Mouse (Mus musculus) C2C12 (cell line): ENCODE data around the gene Fam71d. TPM values are rescaled to one million over a fixed set of nuclear protein-coding genes. Genes with fewer than 3 reads are reported as not detected.

Experiments used
- H3K27me3 ChIP-seq: one replicate; pipeline ENCODE4 v1.6.1; 2011; ENCODE audit not compliant: control insufficient read depth, insufficient read depth, insufficient read length
- H3K36me3 ChIP-seq: one replicate; pipeline ENCODE4 v1.6.1; 2011; ENCODE audit not compliant: control insufficient read depth, insufficient read depth
- H3K4me3 ChIP-seq: one replicate; pipeline ENCODE4 v1.5.1; 2011; ENCODE audit warnings: mild to moderate bottlenecking, control low read depth; ENCODE audit not compliant: poor library complexity, insufficient read depth, severe bottlenecking
- H3K79me2 ChIP-seq: one replicate; pipeline ENCODE4 v1.6.1; 2011; ENCODE audit not compliant: control insufficient read depth, insufficient read depth
- H3K79me3 ChIP-seq: one replicate; pipeline ENCODE4 v1.6.1; 2011; ENCODE audit warnings: low read depth, control low read depth
- H3ac ChIP-seq: one replicate; pipeline ENCODE3; 2011; ENCODE audit warnings: low read depth; ENCODE audit not compliant: control insufficient read depth, insufficient read length
- CEBPB ChIP-seq: IDR thresholded peaks from one replicate; pipeline ENCODE4 v1.6.1; 2011; ENCODE audit warnings: low read depth, mild to moderate bottlenecking, control low read depth, moderate library complexity
- CTCF ChIP-seq: IDR thresholded peaks from one replicate; pipeline ENCODE4 v1.5.1; 2011; ENCODE audit not compliant: control insufficient read depth, insufficient read depth, insufficient read length
- FOSL1 ChIP-seq: IDR thresholded peaks from one replicate; pipeline ENCODE4 v1.8.0; 2011; ENCODE audit warnings: mild to moderate bottlenecking, low read length; ENCODE audit not compliant: poor library complexity, insufficient read depth, severe bottlenecking
- MAX ChIP-seq: IDR thresholded peaks from one replicate; pipeline ENCODE4 v1.6.1; 2011; ENCODE audit warnings: mild to moderate bottlenecking, control low read depth
- MYOD1 ChIP-seq: IDR thresholded peaks from one replicate; pipeline ENCODE4 v1.6.1; 2011; ENCODE audit warnings: low read depth; ENCODE audit not compliant: control insufficient read depth, insufficient read length
- MYOG ChIP-seq: IDR thresholded peaks from one replicate; pipeline ENCODE4 v1.6.1; 2011; ENCODE audit not compliant: control insufficient read depth, insufficient read length; ENCODE audit errors: extremely low read depth
- USF1 ChIP-seq: IDR thresholded peaks from one replicate; pipeline ENCODE4 v1.6.1; 2011; ENCODE audit warnings: low read depth, mild to moderate bottlenecking, control low read depth, moderate library complexity
- polyA plus RNA-seq: library from polyadenylated mRNA; unstranded; fragments of >200 nt; fragmentation: generic; extraction: Trizol; gene quantifications from one replicate; pipeline ENCODE4 v1.2.1, GENCODE M21; 2012; ENCODE audit warnings: missing spikeins

The Fam71d gene
- polyA plus RNA-seq, 1 experiment = not detected

DNA sequence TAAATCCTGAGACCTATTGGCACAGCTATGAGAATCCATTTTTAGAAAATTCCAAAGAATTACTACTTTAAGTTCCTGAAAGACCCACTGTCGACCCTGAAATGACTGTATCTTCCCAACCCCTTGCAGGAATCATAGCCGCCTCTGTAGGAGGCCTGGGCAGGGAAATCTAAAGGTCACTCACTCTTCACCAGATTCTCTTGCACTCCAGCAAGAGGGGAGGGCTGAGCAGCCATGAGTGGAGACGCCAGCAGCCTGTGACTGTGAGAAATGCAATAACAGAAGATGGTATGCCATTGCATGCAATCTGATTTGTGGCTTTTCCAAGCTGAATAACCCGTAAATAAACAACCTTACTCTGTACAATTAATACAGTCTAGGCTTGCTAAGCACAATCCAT, 36.4 kb downstream of the Fam71d start:
- no peaks in the 10 kb centered on the region for H3K27me3 ChIP-seq
- H3ac ChIP-seq = no peak overlapping the region
- TF ChIP-seq CTCF (no peak), MYOD1 (no peak), CEBPB (no peak), USF1 (no peak), MAX (no peak), MYOG (no peak), FOSL1 (no peak)

GRCm38 (mm10) chr12:78739633-78740032, 48.3 kb downstream of the Fam71d start:
- H3K79me2 ChIP-seq = no peaks in the 10 kb centered on the region
- H3K4me3 ChIP-seq = no peak overlapping the region
- no peak overlapping the region for H3ac ChIP-seq
- no peaks in the 10 kb centered on the region for H3K79me3 ChIP-seq
- no peaks in the 10 kb centered on the region for H3K36me3 ChIP-seq
- no peaks in the 10 kb centered on the region for H3K27me3 ChIP-seq
- TF ChIP-seq USF1 (no peak), MAX (no peak), MYOD1 (no peak), MYOG (no peak), FOSL1 (no peak), CEBPB (no peak), CTCF (no peak)

More for the DNA sequence above, 36.4 kb downstream of the Fam71d start:
- Histone ChIP-seq H3K36me3 (no peaks in the 10 kb centered on the region), H3K79me2 (no peaks in the 10 kb centered on the region), H3K4me3 (no peak overlapping the region), H3K79me3 (no peaks in the 10 kb centered on the region)

GRCm38 (mm10) chr12:78740289-78740688, 49.0 kb downstream of the Fam71d start:
- H3K36me3 ChIP-seq = no peaks in the 10 kb centered on the region
- H3K4me3 ChIP-seq = no peak overlapping the region
- no peaks in the 10 kb centered on the region for H3K27me3 ChIP-seq
- no peaks in the 10 kb centered on the region for H3K79me3 ChIP-seq
- no peaks in the 10 kb centered on the region for H3K79me2 ChIP-seq
- no peak overlapping the region for H3ac ChIP-seq
- TF ChIP-seq MYOG (no peak), FOSL1 (no peak), MAX (no peak), CTCF (no peak), CEBPB (no peak), USF1 (no peak), MYOD1 (no peak)

DNA sequence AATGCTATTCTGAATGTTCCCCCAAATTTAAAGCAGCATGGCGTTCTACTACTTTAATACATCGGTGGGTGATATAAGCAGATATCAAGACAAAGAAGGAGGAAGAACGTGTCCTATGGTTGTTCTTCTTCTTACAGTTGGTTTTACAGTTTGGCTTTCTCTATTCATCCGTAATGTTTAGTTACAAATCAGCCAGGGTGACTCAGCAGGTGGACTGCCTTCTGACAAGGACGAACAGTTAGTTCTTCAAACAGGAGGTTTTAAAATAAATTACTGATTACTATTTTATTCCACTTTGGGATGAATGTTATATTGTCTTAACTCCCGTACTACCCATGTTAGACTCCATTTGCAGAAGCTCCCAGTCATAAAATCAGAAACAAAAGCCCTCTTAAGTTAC, 54.9 kb downstream of the Fam71d start:
- H3K79me2 ChIP-seq = peaks cover 21% of the 10 kb centered on the region
- peaks cover 12% of the 10 kb centered on the region for H3K79me3 ChIP-seq
- no peaks in the 10 kb centered on the region for H3K27me3 ChIP-seq
- H3K4me3 ChIP-seq = no peak overlapping the region
- TF ChIP-seq FOSL1 = no peak
- no peak for TF ChIP-seq MAX
- TF ChIP-seq MYOG = no peak
- no peak for TF ChIP-seq USF1
- no peak for TF ChIP-seq CEBPB
- TF ChIP-seq MYOD1 = no peak
- TF ChIP-seq CTCF = no peak
- no peaks in the 10 kb centered on the region for H3K36me3 ChIP-seq
- no peak overlapping the region for H3ac ChIP-seq

DNA sequence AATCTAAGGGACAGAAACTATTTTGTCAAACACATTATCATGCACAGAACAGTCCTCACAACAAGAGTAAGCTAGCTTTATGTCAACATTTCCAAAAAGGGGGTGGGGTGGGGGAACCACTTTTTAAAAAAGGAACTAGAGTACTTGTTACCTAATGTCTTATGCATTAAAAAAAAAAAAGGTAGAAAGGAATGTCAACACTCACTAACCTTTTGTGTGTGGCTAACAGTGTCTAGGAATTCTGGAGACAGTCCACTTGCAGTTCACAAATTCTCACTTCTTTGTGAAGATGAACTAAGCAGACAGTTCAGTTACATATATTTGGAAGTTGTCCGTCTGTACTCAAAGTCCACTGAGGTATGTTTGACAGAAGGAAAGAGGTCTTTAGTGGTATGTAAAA, 56.1 kb downstream of the Fam71d start:
- Histone ChIP-seq H3K36me3 (no peaks in the 10 kb centered on the region), H3K4me3 (no peak overlapping the region), H3K79me2 (peaks cover 32% of the 10 kb centered on the region), H3ac (no peak overlapping the region), H3K79me3 (peaks cover 18% of the 10 kb centered on the region), H3K27me3 (no peaks in the 10 kb centered on the region)
- TF ChIP-seq MYOD1 (no peak), CTCF (no peak), MYOG (no peak), MAX (no peak), USF1 (no peak), CEBPB (no peak)

GRCm38 (mm10) chr12:78748113-78748512, 56.8 kb downstream of the Fam71d start:
- no peak for TF ChIP-seq MYOD1
- no peak for TF ChIP-seq USF1
- H3ac ChIP-seq = peak overlapping the region; percentile 64
- H3K4me3 ChIP-seq = peak overlapping the region; percentile 26
- H3K36me3 ChIP-seq = no peaks in the 10 kb centered on the region
- no peaks in the 10 kb centered on the region for H3K27me3 ChIP-seq
- peaks cover 39% of the 10 kb centered on the region for H3K79me2 ChIP-seq
- peaks cover 22% of the 10 kb centered on the region for H3K79me3 ChIP-seq
